Mouse (Mus musculus) spleen, adult 2 months (tissue): ENCODE measurements around the gene Micall1.

Experiments used
- CTCF ChIP-seq: fragments of 200-500 bp; IDR thresholded peaks from 2 replicates; pipeline ENCODE4 v1.5.1; 2011; ENCODE audit warnings: mild to moderate bottlenecking, inconsistent platforms; ENCODE audit not compliant: insufficient read depth, insufficient read length, insufficient replicate concordance; ENCODE audit errors: extremely low read depth
- POLR2A ChIP-seq: fragments of 200-500 bp; IDR thresholded peaks from 2 replicates; pipeline ENCODE4 v1.6.1; 2011; ENCODE audit warnings: low read depth, low read length, inconsistent platforms

- TF ChIP-seq POLR2A (no peak), CTCF (no peak)
Measured at GRCm38 (mm10) chr15:79135783-79136575, 27.3 kb downstream of the Micall1 start.
